Mouse (Mus musculus): Measurements from ENCODE around the gene Abhd12.

Abhd12 gene

GRCm38 (mm10) chr2:150851251-150851650 is 53.3 kb downstream of the Abhd12 start:
- no peak for DNase-seq (ENCODE audit: low spot score)

- DNase-seq (ENCODE audit: low spot score): no peak
These were observed 57.0 kb downstream of the Abhd12 start for GRCm38 (mm10) chr2:150847436-150847995.

GRCm38 (mm10) chr2:150844798-150845197 is 59.7 kb downstream of the Abhd12 start:
- peak; percentile 51 for DNase-seq (ENCODE audit: low spot score)

- no peak for DNase-seq (ENCODE audit: low spot score)
These were observed 62.5 kb downstream of the Abhd12 start for GRCm38 (mm10) chr2:150842049-150842461.

- no peak for DNase-seq (ENCODE audit: low spot score)
These were observed 63.4 kb downstream of the Abhd12 start for GRCm38 (mm10) chr2:150841109-150841508.

GRCm38 (mm10) chr2:150839686-150840471 is 64.7 kb downstream of the Abhd12 start:
- DNase-seq (ENCODE audit: low spot score): no peak

GRCm38 (mm10) chr2:150837781-150838180 is 66.8 kb downstream of the Abhd12 start:
- DNase-seq (ENCODE audit: low spot score): no peak

GRCm38 (mm10) chr2:150836906-150837305 is 67.6 kb downstream of the Abhd12 start:
- DNase-seq (ENCODE audit: low spot score): peak; percentile 40

- DNase-seq (ENCODE audit: low spot score): no peak
These were observed 68.6 kb downstream of the Abhd12 start for GRCm38 (mm10) chr2:150835975-150836374.

GRCm38 (mm10) chr2:150834616-150835015 is 69.9 kb downstream of the Abhd12 start:
- DNase-seq (ENCODE audit: low spot score): no peak

GRCm38 (mm10) chr2:150832029-150832428 is 72.5 kb downstream of the Abhd12 start:
- no peak for DNase-seq (ENCODE audit: low spot score)

GRCm38 (mm10) chr2:150830911-150831441 is 73.6 kb downstream of the Abhd12 start:
- DNase-seq (ENCODE audit: low spot score): no peak

GRCm38 (mm10) chr2:150830011-150830410 is 74.5 kb downstream of the Abhd12 start:
- no peak for DNase-seq (ENCODE audit: low spot score)

- DNase-seq (ENCODE audit: low spot score): no peak
These were observed 75.9 kb downstream of the Abhd12 start for GRCm38 (mm10) chr2:150828654-150829053.

GRCm38 (mm10) chr2:150828164-150828563 is 76.4 kb downstream of the Abhd12 start:
- no peak for DNase-seq (ENCODE audit: low spot score)

GRCm38 (mm10) chr2:150826426-150826825 is 78.1 kb downstream of the Abhd12 start:
- DNase-seq (ENCODE audit: low spot score): no peak

- DNase-seq (ENCODE audit: low spot score): no peak
These were observed 81.6 kb downstream of the Abhd12 start for GRCm38 (mm10) chr2:150822987-150823386.

- no peak for DNase-seq (ENCODE audit: low spot score)
These were observed 83.8 kb downstream of the Abhd12 start for GRCm38 (mm10) chr2:150820720-150821119.

- no peak for DNase-seq (ENCODE audit: low spot score)
These were observed 85.8 kb downstream of the Abhd12 start for GRCm38 (mm10) chr2:150818742-150819141.

- no peak for DNase-seq (ENCODE audit: low spot score)
These were observed 87.7 kb downstream of the Abhd12 start for GRCm38 (mm10) chr2:150816676-150817402.

- no peak for DNase-seq (ENCODE audit: low spot score)
These were observed 91.7 kb downstream of the Abhd12 start for GRCm38 (mm10) chr2:150812816-150813215.

GRCm38 (mm10) chr2:150810603-150811002 is 93.9 kb downstream of the Abhd12 start:
- no peak for DNase-seq (ENCODE audit: low spot score)

- DNase-seq (ENCODE audit: low spot score): no peak
These were observed 95.7 kb downstream of the Abhd12 start for GRCm38 (mm10) chr2:150808812-150809211.
